Mouse (Mus musculus) thymus, postnatal 0 days (tissue): ENCODE results near the gene Lta. TPM values are rescaled to one million over a fixed set of nuclear protein-coding genes. Genes with fewer than 3 reads are reported as not detected.

ENCODE experiments used
- DNase-seq: peaks from one replicate; pipeline ENCODE4 v3.0.0-alpha.2; 2015; ENCODE audit warnings: low spot score
- polyA plus RNA-seq: library from polyadenylated mRNA; unstranded; fragments of >200 nt; fragmentation: Nextera tagmentation; extraction: Ambion mirVana; gene quantifications from 2 replicates; pipeline ENCODE4 v1.2.1, GENCODE M21; 2015

Gene Lta
- polyA plus RNA-seq, 1 experiment from 2014 or later, result 4.7 TPM

- DNase-seq, result no peak
Observed at GRCm38 (mm10) chr17:35213071-35213470, 7.9 kb upstream of the Lta start.

DNA sequence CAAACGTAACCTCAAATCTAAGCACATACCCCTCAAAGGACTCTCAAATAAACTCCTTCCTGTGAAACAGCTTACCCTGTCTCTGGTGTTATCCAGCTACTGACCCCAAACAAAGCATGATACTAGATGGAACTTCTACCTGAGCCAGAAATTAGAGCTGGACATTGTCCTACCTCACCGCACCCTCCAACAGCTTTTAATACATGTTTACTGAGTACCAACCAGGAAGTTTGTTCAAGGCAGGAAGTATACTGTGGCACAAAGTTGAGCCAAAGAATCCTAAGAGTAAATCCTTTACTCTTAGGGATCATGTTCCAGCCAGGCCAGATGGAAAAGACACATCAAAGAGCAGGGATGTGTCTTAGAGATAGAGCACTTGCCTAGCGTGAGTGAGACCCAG is 5.4 kb upstream of the Lta start:
- DNase-seq, result no peak

DNA sequence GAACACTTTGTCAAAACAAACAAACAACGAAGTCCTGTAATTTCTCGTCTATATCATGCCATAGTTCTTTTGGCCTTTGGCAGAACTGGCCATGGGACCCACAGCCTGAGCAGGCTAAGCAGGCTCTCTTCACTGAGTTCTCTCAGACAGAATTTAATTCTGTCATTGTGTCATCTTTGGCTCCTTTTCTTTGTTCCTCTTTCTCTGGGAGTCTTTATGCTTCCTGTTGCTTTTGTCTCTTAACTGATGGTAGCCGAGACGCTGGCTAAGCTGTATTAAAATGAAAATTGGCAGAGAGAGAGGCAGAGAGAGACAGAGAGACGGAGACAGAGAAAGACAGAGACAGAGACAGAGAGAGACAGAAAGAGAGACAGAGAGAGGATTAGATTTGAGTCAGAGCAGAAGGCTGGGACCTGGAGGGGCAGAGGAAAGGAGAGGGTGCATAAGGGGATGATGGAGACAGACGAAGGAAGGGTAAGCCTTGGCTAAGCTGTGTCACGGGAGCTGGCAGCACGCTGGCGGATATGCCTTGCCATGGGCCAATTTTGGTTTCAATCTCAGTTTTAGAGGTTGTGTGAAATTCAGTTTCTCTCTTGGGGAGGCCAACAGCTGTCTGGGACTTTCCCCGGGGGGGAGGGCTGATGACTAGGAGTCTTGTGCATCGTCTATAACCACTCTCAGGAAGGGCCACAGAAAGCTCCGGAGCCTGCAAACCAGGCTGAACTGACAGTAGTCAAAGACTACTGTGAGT is 4.8 kb upstream of the Lta start:
- DNase-seq, result no peak

DNA sequence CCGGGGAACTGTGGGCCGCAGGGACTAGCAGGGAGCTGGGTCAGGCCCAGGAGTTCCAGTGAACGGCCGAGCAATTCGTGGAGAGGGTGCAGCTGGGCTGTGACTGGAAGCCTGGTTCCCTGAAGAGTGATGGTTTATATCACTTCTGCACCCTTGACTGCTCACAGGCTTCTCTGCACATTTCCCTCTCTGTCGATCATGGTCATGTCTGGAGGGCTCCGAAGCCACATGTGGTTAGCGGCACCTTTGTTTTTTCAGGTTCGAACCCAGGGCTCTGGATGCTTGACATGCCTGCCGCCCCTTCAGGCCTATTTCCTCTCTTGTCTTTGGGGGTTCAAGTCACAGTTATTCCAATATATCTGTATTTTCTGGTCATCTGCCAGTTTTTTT is 224 bp upstream of the Lta start:
- DNase-seq, result no peak

DNA sequence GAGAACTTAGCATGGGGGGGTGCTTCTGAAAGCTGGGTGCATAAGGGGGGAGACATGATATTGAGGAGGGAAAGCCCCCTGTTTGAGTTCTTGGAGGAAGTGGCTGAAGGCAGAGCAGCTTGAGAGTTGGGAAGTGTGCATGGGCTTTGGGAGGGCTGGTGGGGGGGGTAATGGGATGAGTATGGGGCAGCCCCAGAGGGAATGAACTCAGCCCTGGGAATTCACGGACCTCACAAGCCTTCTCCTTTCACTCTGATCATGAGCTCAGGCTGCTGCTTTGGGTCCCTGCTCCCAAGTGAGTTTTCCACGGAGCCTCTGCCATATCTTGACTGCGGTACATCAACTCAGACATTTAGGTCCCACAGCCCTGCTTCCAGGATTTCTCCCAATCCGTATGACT is 2.7 kb downstream of the Lta start:
- no peak for DNase-seq

- peak; percentile 48 for DNase-seq
Observed at GRCm38 (mm10) chr17:35201787-35202186, 3.4 kb downstream of the Lta start, which contains the start of gene Tnf. Gene Tnf, minus strand, starts transcription at chr17:35202007.

- DNase-seq, result no peak
Observed at GRCm38 (mm10) chr17:35201128-35201527, 4.0 kb downstream of the Lta start.

DNA sequence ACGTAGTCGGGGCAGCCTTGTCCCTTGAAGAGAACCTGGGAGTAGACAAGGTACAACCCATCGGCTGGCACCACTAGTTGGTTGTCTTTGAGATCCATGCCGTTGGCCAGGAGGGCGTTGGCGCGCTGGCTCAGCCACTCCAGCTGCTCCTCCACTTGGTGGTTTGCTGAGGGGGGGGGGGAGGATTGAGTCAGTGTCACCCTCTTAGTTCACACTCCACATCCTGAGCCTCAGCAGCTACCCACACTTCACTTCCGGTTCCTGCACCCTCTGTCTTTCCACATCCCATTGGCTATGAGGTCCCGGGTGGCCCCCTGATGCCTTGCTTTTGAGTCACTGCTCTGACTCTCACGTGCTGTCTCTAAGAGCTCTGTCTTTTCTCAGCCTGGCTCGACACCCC is 4.8 kb downstream of the Lta start:
- peak; percentile 93 for DNase-seq

DNA sequence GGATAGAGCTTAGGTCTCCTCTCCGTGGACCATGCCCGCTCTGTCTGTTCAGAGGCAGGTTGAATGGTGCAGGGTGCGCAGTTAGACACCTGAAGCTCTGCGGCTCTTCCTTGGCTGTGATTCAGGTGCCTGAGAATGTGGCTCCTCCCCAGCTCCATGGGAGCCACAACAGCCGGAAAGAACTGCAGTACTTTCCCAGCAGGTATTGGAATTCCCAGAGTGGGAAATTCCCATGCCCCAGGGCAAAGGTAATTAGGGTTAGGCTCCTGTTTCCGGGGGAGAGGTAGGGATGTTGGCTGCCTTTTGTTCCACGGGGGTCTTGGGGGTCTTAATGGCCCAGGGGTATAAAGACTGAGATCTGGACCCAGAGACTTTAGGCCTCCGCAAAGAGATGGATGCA is 6.2 kb downstream of the Lta start:
- no peak for DNase-seq

DNA sequence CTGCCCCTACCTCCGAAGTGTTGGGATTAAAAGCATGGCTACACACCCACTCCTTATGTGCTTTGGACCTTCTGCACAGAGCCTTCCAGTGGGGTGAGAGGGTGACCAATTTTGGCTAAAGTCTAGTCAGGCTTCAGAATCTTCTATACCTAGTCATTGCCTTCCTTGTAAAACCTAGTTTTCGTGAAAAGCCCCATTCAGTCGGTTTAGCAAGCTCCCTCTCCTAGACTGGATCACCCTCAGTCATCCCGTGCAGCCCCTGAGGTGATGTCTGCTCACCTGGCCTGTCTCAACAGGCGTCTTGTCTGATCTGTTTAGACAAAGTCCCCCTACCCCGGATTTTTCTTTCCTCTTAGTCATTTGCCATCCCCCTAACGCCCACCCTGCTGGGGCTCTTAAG is 7.1 kb downstream of the Lta start:
- DNase-seq, result no peak

DNA sequence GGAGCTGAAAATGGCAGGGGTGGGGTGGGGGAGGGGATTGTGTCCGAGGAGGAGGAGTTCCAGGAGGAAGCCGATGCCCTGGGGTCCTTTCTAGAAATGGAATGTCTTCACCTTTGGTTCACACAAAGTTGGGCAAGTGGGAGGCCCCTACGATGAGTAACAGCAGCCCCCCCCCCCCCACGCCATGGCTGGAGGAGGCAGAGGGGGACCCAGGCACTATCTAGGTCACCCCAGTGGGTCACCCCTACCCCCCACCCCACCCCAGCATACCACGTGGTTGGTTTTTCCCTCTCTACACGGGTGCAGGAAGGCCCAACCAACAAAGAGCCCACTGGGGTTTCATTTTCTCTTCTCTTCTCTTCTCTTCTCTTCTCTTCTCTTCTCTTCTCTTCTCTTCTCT is 8.0 kb downstream of the Lta start:
- peak; percentile 67 for DNase-seq

DNA sequence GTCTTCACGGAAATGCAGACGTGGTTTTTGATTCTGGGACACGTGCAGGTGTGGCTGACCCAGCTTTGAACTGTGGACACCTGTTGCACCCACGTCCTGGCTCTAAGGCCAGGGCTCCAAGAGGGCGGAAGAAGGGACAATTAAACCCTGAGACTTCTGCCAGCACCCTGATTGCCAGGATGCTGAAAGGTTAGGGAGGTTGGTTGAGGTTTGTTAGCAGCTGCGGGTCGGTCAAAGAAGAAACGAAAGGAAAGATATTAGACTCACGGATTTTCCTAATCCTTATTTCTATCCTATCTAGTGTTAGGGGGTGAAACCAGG is 8.9 kb downstream of the Lta start:
- peak; percentile 35 for DNase-seq

- peak; percentile 95 for DNase-seq
Observed at GRCm38 (mm10) chr17:35195631-35196320, 9.4 kb downstream of the Lta start.

DNA sequence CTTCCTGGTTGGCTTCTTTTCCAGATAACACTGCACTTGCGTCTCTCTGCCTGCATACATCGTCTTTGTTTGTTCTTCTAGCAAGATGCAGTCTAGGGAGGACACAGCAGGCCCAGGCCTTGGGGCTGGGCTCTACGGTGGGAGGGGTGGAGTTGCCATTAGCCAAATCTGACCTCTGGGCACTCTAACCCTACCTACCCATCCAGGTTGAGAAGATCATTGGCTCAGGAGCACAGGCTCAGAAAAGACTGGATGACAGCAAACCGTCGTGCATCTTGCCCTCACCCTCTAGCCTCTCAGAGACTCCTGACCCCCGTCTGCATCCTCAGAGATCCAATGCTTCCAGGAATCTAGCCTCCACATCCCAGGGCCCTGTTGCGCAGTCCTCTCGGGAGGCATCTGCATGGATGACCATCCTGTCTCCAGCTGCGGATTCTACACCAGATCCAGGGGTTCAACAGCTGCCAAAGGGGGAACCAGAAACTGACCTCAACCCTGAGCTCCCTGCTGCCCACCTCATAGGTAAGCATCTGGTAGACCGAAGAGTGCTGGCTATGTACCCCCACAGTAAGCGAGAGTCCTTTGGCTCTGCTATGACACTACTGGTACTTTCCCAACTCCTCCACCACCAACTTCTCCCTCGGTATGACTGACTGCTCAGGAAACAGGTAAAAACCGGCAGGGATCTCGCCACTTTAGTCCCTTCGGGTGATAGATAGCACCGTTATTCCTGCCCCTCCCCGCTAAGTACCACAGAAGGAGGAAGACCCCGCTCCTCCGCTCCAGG is 10.1 kb downstream of the Lta start:
- peak; percentile 31 for DNase-seq

- peak; percentile 90 for DNase-seq
Observed at GRCm38 (mm10) chr17:35193881-35194843, 11.0 kb downstream of the Lta start, which contains the start of gene Ltb. Gene Ltb, plus strand, starts transcription at chr17:35194439.

DNA sequence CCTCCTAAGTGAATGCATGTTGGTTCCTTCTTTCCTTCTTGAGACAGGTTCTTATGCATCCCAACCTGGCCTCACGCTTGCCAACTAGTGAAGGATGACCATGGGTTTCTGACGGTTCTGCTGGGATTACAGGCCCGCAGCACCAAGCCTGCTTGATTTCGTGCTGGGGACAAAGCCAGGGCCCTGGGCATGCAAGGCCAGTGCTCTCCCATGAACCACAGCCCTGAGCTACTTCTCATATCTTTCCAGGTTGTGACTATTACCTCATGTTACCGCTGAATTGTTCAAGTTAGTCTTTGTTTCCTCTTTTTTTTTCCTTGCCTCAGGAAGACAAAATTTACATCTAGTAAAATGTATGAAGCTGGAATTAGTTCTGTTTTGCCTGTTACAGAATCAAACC is 12.2 kb downstream of the Lta start:
- DNase-seq, result no peak

- no peak for DNase-seq
Observed at GRCm38 (mm10) chr17:35191723-35192122, 13.4 kb downstream of the Lta start.

DNA sequence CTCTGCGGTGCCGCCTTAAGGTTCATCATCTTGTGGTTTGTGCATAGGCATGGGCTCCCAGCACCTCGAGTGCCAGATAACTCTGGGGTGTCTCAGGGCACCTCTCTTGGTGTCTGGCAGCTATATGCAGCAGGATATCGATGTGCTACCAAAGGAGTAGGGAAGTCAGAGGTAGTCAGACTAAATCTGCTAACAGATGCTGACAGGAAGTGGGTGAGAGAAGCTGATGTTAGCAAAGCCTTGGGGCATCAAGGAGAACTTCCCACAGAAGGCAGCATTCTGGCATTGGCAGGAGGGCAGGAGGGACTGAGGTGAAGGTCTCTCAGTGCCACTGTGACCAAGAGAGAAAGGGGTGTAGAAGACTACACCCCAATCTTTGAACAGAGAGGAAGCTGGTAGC is 15.1 kb downstream of the Lta start:
- DNase-seq, result peak; percentile 73

GRCm38 (mm10) chr17:35189186-35189585 is 16.0 kb downstream of the Lta start:
- peak; percentile 33 for DNase-seq

GRCm38 (mm10) chr17:35187959-35188610 is 17.1 kb downstream of the Lta start, which contains the start of gene Lst1:
Gene Lst1, minus strand, starts transcription at chr17:35188439.
- DNase-seq, result no peak
